Mouse (Mus musculus) stomach, postnatal 0 days (tissue): Measurements from ENCODE around the gene Rtn4ip1. TPM values are rescaled to one million over a fixed set of nuclear protein-coding genes. Genes with fewer than 3 reads are reported as not detected.

Source experiments
- ATAC-seq: fragments of 200-750 bp; cut with Nextera tagmentation; 2 replicates; pipeline ENCODE4 v1.8.0; 2017; ENCODE audit not compliant: low FRiP score, low TSS enrichment
- DNase-seq: peaks from one replicate; pipeline ENCODE4 v3.0.0-alpha.2; 2016; ENCODE audit warnings: low spot score
- H3K27ac ChIP-seq: fragments of 300-500 bp; sonication (generic); replicated peaks from 2 replicates; pipeline ENCODE4 v1.5.1; 2014; ENCODE audit warnings: mild to moderate bottlenecking, control low read depth
- H3K27me3 ChIP-seq: fragments of 300-500 bp; sonication (generic); 2 replicates; pipeline ENCODE4 v1.6.1; 2014; ENCODE audit warnings: low read length; ENCODE audit not compliant: control insufficient read depth, insufficient read depth
- H3K36me3 ChIP-seq: fragments of 300-500 bp; sonication (generic); 2 replicates; pipeline ENCODE4 v1.6.1; 2014; ENCODE audit warnings: low read length, mixed read lengths; ENCODE audit not compliant: control insufficient read depth, insufficient read depth
- H3K4me1 ChIP-seq: fragments of 300-500 bp; sonication (generic); replicated peaks from 2 replicates; pipeline ENCODE4 v1.6.1; 2014; ENCODE audit warnings: antibody characterized with exemption; ENCODE audit not compliant: control insufficient read depth, insufficient read depth
- H3K4me2 ChIP-seq: fragments of 300-500 bp; sonication (generic); replicated peaks from 2 replicates; pipeline ENCODE4 v1.6.1; 2014; ENCODE audit warnings: low read depth, mild to moderate bottlenecking, control low read depth, moderate library complexity
- H3K4me3 ChIP-seq: fragments of 300-500 bp; sonication (generic); 2 replicates; pipeline ENCODE4 v1.5.1; 2014; ENCODE audit warnings: low read depth, low read length, control low read depth
- H3K9ac ChIP-seq: fragments of 300-500 bp; sonication (generic); 2 replicates; pipeline ENCODE4 v1.6.1; 2014; ENCODE audit warnings: mild to moderate bottlenecking, low read length, control low read depth, mixed read lengths
- H3K9me3 ChIP-seq: fragments of 300-500 bp; sonication (generic); 2 replicates; pipeline ENCODE4 v1.6.1; 2016; ENCODE audit warnings: low read length; ENCODE audit not compliant: control insufficient read depth
- CTCF ChIP-seq: IDR thresholded peaks from 2 replicates; pipeline ENCODE4 v1.5.1; 2016; ENCODE audit warnings: antibody characterized with exemption, low read depth, mild to moderate bottlenecking, moderate library complexity
- EP300 ChIP-seq: optimal IDR thresholded peaks from 2 replicates; pipeline ENCODE3; 2016; ENCODE audit warnings: antibody characterized with exemption
- WGBS: fragments of 180-500 bp; shearing (Covaris S2); extraction: QIAGEN DNeasy Blood & Tissue Kit; methylation state at CpG from one replicate; pipeline ENCODE4 v1.1.7; 2014; 5-methylcytosine and 5-hydroxymethylcytosine counted together
- polyA plus RNA-seq: library from polyadenylated mRNA; unstranded; fragments of >200 nt; fragmentation: Nextera tagmentation; extraction: Ambion mirVana; gene quantifications from 2 replicates; pipeline ENCODE4 v1.2.1, GENCODE M21; 2015

The Rtn4ip1 gene
- polyA plus RNA-seq, 1 experiment from 2014 or later, result 7.4 TPM

GRCm38 (mm10) chr10:43943736-43944135, 42.1 kb downstream of the Rtn4ip1 start:
- Histone ChIP-seq H3K4me2 (no peak overlapping the region), H3K27ac (no peak overlapping the region), H3K9ac (no peak overlapping the region), H3K4me1 (no peaks in the 10 kb centered on the region), H3K36me3 (peaks cover 7% of the 10 kb centered on the region; the same call in 1 of the 2 replicates), H3K27me3 (no peaks in the 10 kb centered on the region), H3K4me3 (no peak overlapping the region), H3K9me3 (no peaks in the 10 kb centered on the region)
- TF ChIP-seq CTCF, result no peak
- no peak for TF ChIP-seq EP300
- ATAC-seq (no peak), DNase-seq (no peak)
- 55% methylated on average over 4 of the region's 4 CpGs for WGBS

- no peak for DNase-seq
- Histone ChIP-seq H3K27me3 (no peaks in the 10 kb centered on the region), H3K36me3 (peaks cover 7% of the 10 kb centered on the region; the same call in 1 of the 2 replicates), H3K4me2 (no peak overlapping the region), H3K9ac (no peak overlapping the region), H3K9me3 (no peaks in the 10 kb centered on the region), H3K4me3 (no peak overlapping the region), H3K27ac (no peak overlapping the region), H3K4me1 (no peaks in the 10 kb centered on the region)
- no peak for TF ChIP-seq EP300
- no peak for TF ChIP-seq CTCF
- 81% methylated on average over 4 of the region's 4 CpGs for WGBS
- no peak for ATAC-seq
Observed at GRCm38 (mm10) chr10:43945435-43945834, 43.8 kb downstream of the Rtn4ip1 start.

- peak; percentile 73 for DNase-seq
- Histone ChIP-seq H3K4me3 (no peak overlapping the region), H3K36me3 (no peaks in the 10 kb centered on the region), H3K9me3 (no peaks in the 10 kb centered on the region), H3K9ac (no peak overlapping the region), H3K27ac (no peak overlapping the region), H3K27me3 (no peaks in the 10 kb centered on the region), H3K4me2 (no peak overlapping the region), H3K4me1 (no peaks in the 10 kb centered on the region)
- peak; percentile 61 for ATAC-seq
- TF ChIP-seq EP300, result no peak
- peak; percentile 96 for TF ChIP-seq CTCF
Observed at GRCm38 (mm10) chr10:43953942-43954341, 52.3 kb downstream of the Rtn4ip1 start.

GRCm38 (mm10) chr10:43964943-43965342, 63.3 kb downstream of the Rtn4ip1 start:
- WGBS, result 71% methylated on average over 2 of the region's 2 CpGs
- Histone ChIP-seq H3K9me3 (no peaks in the 10 kb centered on the region), H3K4me1 (no peaks in the 10 kb centered on the region), H3K9ac (no peak overlapping the region), H3K36me3 (no peaks in the 10 kb centered on the region), H3K27me3 (no peaks in the 10 kb centered on the region), H3K4me2 (no peak overlapping the region), H3K27ac (no peak overlapping the region), H3K4me3 (no peak overlapping the region)
- ATAC-seq (no peak), DNase-seq (no peak)
- no peak for TF ChIP-seq CTCF
- TF ChIP-seq EP300, result no peak

GRCm38 (mm10) chr10:43973244-43973643, 71.6 kb downstream of the Rtn4ip1 start:
- H3K9me3 ChIP-seq, result no peaks in the 10 kb centered on the region
- no peak overlapping the region for H3K4me3 ChIP-seq
- no peak overlapping the region for H3K27ac ChIP-seq
- no peaks in the 10 kb centered on the region for H3K27me3 ChIP-seq
- no peaks in the 10 kb centered on the region for H3K4me1 ChIP-seq
- no peak for ATAC-seq
- H3K36me3 ChIP-seq, result no peaks in the 10 kb centered on the region
- DNase-seq, result no peak
- no peak overlapping the region for H3K4me2 ChIP-seq
- WGBS, result 55% methylated on average over 2 of the region's 2 CpGs
- no peak for TF ChIP-seq EP300
- TF ChIP-seq CTCF, result no peak
- H3K9ac ChIP-seq, result no peak overlapping the region

- no peak overlapping the region for H3K4me3 ChIP-seq
- H3K27me3 ChIP-seq, result no peaks in the 10 kb centered on the region
- H3K4me2 ChIP-seq, result no peak overlapping the region
- no peaks in the 10 kb centered on the region for H3K36me3 ChIP-seq
- H3K9me3 ChIP-seq, result no peaks in the 10 kb centered on the region
- no peak overlapping the region for H3K9ac ChIP-seq
- DNase-seq, result peak; percentile 79
- H3K27ac ChIP-seq, result no peak overlapping the region
- WGBS, result 57% methylated on average over 3 of the region's 3 CpGs
- TF ChIP-seq EP300 (no peak), CTCF (no peak)
- no peaks in the 10 kb centered on the region for H3K4me1 ChIP-seq
- peak; percentile 97 for ATAC-seq
Observed at GRCm38 (mm10) chr10:43977353-43977752, 75.7 kb downstream of the Rtn4ip1 start.
